Mouse (Mus musculus) ES-CJ7 (cell line): ENCODE measurements at regions not wholly inside any gene's neighbourhood (a gene's known extent, or its start where the extent isn't known, plus 50 kb on each side); places are given as distances from the start of the nearest gene placed in this dataset.
"Not testable (repeated sequence)": the region's sequence is repeated elsewhere in the genome, so short reads cannot be mapped to it uniquely, and the experiment has no call there.

Experiments
- DNase-seq: peaks from one replicate; pipeline ENCODE4 v3.0.0; 2011; ENCODE audit warnings: low read depth, low spot score

- DNase-seq, result peak; percentile 72
Observed at GRCm38 (mm10) chr12:22030717-22031116, 613.3 kb upstream of the Ywhaq start.

GRCm38 (mm10) chr12:22030263-22030662 is 612.8 kb upstream of the Ywhaq start:
- DNase-seq, result not testable (repeated sequence)
